Mouse (Mus musculus) A20 (cell line): Measurements from ENCODE around the gene Zfp874a.

Source experiments
- DNase-seq: peaks from one replicate; pipeline ENCODE4 v3.0.0-alpha.2; 2011; ENCODE audit warnings: low read depth, low spot score

The Zfp874a gene

GRCm38 (mm10) chr13:67376255-67376654, 75.2 kb downstream of the Zfp874a start:
- peak; percentile 50 for DNase-seq

GRCm38 (mm10) chr13:67375050-67375911, 76.1 kb downstream of the Zfp874a start, which contains the start of the genes Gm28041 and Zfp456:
TSS of gene Gm28041 (minus strand) at chr13:67375733.
TSS of gene Zfp456 (minus strand) at chr13:67375810.
- peak; percentile 91 for DNase-seq
